Mouse (Mus musculus): Measurements from ENCODE around the gene Slc24a2. TPM values are rescaled to one million over a fixed set of nuclear protein-coding genes. Genes with fewer than 3 reads are reported as not detected.

Gene Slc24a2
- polyA plus RNA-seq, 1 experiment = not detected

DNA sequence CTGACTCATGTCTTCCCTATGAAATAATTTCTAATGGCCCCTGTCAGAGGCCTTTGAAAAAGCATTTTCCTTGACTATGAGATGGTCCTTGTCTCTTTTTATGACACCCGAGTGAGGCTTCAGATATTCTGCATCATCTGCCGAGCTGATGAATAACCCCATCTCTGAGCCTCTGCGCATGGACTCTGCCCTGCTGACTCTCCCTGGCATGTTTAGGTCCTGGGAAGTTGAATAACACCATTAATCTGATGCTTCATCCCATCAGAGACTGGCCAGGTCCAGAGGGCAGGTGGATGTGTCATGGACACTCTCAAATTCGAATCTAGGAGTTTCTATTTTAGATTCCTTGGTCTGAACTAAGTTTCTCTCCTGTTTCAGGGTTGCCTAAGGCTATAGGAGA lies 242.4 kb downstream of the Slc24a2 start:
- Histone ChIP-seq H3K27ac (ENCODE audit: insufficient read depth, low read depth, low read length) (no peak overlapping the region), H3K27me3 (ENCODE audit: control insufficient read depth, insufficient read depth, low read length) (no peaks in the 10 kb centered on the region), H3K4me1 (ENCODE audit: control insufficient read depth, insufficient read depth, insufficient read length, low read length) (no peaks in the 10 kb centered on the region), H3K4me3 (ENCODE audit: low read depth, low read length) (no peak overlapping the region), H3K36me3 (ENCODE audit: control insufficient read depth, insufficient read depth, low read length) (no peaks in the 10 kb centered on the region)
- 70% methylated on average over 4 of the region's 4 CpGs for WGBS
- TF ChIP-seq CTCF (IDR thresholded peaks at IDR 0.05; ENCODE audit: extremely low read depth, insufficient read length, insufficient replicate concordance, low read depth, low read length) = no peak
- no peak for TF ChIP-seq POLR2A (IDR thresholded peaks at IDR 0.05; ENCODE audit: low read depth, low read length)

DNA sequence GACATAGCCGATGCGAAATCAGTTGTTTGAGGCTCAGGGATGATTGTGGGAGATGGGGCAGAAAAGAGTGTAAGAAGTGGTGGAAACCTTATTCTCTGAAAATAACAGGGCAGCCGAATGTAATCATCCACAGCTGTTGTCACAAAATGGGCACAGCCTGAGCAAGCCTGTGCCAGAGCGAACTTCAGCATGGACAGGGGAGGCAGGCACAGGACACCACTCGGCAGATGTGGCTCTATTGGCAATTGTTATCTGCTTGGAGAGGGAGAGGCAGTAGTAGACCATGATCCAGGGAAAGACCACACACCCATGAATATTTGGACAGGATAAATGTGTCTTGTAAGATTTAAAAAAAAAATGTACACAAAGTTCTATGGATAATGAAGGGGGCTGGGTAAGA lies 253.0 kb downstream of the Slc24a2 start:
- TF ChIP-seq POLR2A (IDR thresholded peaks at IDR 0.05; ENCODE audit: low read depth, low read length) (no peak), CTCF (IDR thresholded peaks at IDR 0.05; ENCODE audit: extremely low read depth, insufficient read length, insufficient replicate concordance, low read depth, low read length) (no peak)

DNA sequence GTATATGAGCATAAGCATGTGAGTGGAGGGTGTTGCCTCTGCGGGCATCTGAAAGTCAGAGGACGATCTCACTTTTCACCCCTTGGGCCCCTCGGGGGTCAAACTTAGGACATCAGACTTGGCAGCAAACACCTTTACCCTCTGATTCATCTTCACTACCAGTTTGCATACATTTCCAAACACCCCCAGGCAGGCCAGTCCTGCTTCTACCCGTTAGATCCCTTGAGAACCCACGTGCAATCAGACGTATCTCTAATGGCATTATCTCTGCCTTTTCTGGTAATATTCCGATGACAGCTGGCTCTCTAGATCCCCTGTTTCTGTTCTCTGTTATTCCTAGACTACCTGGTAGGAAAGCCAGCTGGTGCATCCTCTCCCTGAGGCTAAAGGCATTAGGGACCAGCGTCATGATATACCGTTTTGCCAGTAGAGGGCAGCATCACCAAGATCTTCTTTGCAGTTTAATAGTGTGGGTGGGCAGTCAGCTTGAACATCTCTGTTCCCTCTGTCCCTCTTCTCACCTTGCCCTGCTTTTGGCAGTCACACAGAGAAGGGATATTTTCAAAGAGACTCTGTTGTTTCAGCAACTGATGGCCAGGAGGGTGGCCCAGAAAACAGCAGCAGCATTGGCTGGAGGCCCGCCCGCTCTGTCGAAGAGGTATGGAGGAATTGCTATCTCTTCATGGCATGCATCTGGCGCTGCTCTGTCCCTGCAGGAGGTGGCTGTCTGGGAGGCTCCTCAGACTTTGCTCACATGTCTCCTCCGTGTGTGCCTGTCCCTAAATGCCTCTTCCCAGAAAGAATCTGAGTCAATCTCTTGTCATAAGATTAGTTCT lies 272.5 kb downstream of the Slc24a2 start:
- Histone ChIP-seq H3K27me3 (ENCODE audit: control insufficient read depth, insufficient read depth, low read length) (no peaks in the 10 kb centered on the region), H3K4me1 (ENCODE audit: control insufficient read depth, insufficient read depth, insufficient read length, low read length) (no peaks in the 10 kb centered on the region), H3K4me3 (ENCODE audit: low read depth, low read length) (no peak overlapping the region), H3K36me3 (ENCODE audit: control insufficient read depth, insufficient read depth, low read length) (no peaks in the 10 kb centered on the region), H3K27ac (ENCODE audit: insufficient read depth, low read depth, low read length) (no peak overlapping the region)
- WGBS = 44% methylated on average over 14 of the region's 14 CpGs
- TF ChIP-seq POLR2A (IDR thresholded peaks at IDR 0.05; ENCODE audit: low read depth, low read length) (no peak), CTCF (IDR thresholded peaks at IDR 0.05; ENCODE audit: extremely low read depth, insufficient read length, insufficient replicate concordance, low read depth, low read length) (peak; percentile 42; the same call in 1 of the 2 replicates)

More for the DNA sequence above, 253.0 kb downstream of the Slc24a2 start:
- Histone ChIP-seq H3K27me3 (ENCODE audit: control insufficient read depth, insufficient read depth, low read length) (no peaks in the 10 kb centered on the region), H3K4me1 (ENCODE audit: control insufficient read depth, insufficient read depth, insufficient read length, low read length) (no peaks in the 10 kb centered on the region), H3K27ac (ENCODE audit: insufficient read depth, low read depth, low read length) (no peak overlapping the region), H3K4me3 (ENCODE audit: low read depth, low read length) (no peak overlapping the region), H3K36me3 (ENCODE audit: control insufficient read depth, insufficient read depth, low read length) (no peaks in the 10 kb centered on the region)
- 76% methylated on average over 5 of the region's 5 CpGs for WGBS

DNA sequence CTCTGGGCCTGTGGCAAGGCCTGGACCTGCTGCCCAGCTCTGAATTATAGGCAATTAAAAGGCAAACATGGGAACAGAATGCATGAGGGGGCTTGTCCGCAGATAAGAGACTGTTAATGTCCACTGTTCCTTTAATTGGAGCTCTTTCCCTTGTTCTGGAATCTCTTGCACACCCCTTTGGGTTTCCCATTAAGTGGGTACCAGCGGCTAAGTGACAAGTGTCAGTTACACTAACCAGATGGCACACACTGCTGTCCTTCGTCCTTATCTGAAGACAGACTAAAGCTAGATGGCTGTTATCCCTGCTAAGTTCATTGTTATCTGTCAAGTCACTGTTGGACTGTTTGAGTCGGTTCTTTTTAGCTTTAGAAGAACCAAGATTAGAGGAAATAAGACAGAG lies 274.8 kb downstream of the Slc24a2 start:
- WGBS = 63% methylated on average over 4 of the region's 4 CpGs
- Histone ChIP-seq H3K4me3 (ENCODE audit: low read depth, low read length) (no peak overlapping the region), H3K27me3 (ENCODE audit: control insufficient read depth, insufficient read depth, low read length) (no peaks in the 10 kb centered on the region), H3K4me1 (ENCODE audit: control insufficient read depth, insufficient read depth, insufficient read length, low read length) (no peaks in the 10 kb centered on the region), H3K36me3 (ENCODE audit: control insufficient read depth, insufficient read depth, low read length) (no peaks in the 10 kb centered on the region), H3K27ac (ENCODE audit: insufficient read depth, low read depth, low read length) (no peak overlapping the region)
- no peak for TF ChIP-seq POLR2A (IDR thresholded peaks at IDR 0.05; ENCODE audit: low read depth, low read length)
- TF ChIP-seq CTCF (IDR thresholded peaks at IDR 0.05; ENCODE audit: extremely low read depth, insufficient read length, insufficient replicate concordance, low read depth, low read length) = no peak

DNA sequence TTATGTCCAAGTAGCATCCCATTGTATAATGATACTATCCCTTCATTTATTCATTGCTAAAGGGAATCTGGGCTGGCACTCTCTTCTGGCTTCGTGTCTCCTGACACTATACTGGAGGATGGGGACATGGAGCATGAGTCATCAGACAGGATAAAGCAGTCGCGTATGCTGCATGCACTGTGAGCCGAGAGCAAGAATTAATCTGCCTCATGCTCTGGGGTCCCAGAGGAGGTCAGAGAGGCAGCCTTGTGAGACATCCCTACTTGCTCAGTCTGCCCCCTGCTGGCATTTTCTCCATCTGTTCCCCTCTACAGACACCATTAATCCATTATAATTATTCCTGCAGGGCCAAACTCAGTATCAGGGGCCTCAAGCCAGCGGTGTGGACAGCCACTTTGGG lies 276.8 kb downstream of the Slc24a2 start:
- Histone ChIP-seq H3K4me1 (ENCODE audit: control insufficient read depth, insufficient read depth, insufficient read length, low read length) (no peaks in the 10 kb centered on the region), H3K27me3 (ENCODE audit: control insufficient read depth, insufficient read depth, low read length) (no peaks in the 10 kb centered on the region), H3K4me3 (ENCODE audit: low read depth, low read length) (no peak overlapping the region), H3K36me3 (ENCODE audit: control insufficient read depth, insufficient read depth, low read length) (no peaks in the 10 kb centered on the region), H3K27ac (ENCODE audit: insufficient read depth, low read depth, low read length) (no peak overlapping the region)
- 63% methylated on average over 5 of the region's 5 CpGs for WGBS
- TF ChIP-seq CTCF (IDR thresholded peaks at IDR 0.05; ENCODE audit: extremely low read depth, insufficient read length, insufficient replicate concordance, low read depth, low read length) (peak; percentile 16; the same call in 1 of the 2 replicates), POLR2A (IDR thresholded peaks at IDR 0.05; ENCODE audit: low read depth, low read length) (no peak)

DNA sequence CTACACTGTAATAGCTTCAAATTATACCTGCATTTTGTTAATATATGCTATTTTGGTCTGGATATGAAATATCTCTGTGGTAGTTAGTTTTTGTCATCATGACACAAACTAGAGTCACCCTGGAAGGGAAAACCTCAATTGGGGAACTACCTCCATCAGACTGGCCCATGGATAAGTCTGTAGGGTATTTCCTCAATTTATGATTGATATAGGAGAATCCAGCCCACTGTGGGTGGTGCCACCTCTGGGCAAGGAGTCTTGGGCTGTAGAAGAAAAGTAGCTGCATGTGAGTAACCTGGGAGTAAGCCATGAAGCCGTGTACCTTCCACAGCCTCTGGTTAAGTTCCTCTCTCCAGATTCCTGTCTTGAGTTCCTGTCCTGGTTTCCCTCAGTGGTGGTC lies 281.5 kb downstream of the Slc24a2 start:
- 94% methylated on average over 1 of the region's 1 CpGs for WGBS
- no peaks in the 10 kb centered on the region for H3K4me1 ChIP-seq (ENCODE audit: control insufficient read depth, insufficient read depth, insufficient read length, low read length)
- no peaks in the 10 kb centered on the region for H3K27me3 ChIP-seq (ENCODE audit: control insufficient read depth, insufficient read depth, low read length)
- no peak overlapping the region for H3K4me3 ChIP-seq (ENCODE audit: low read depth, low read length)
- TF ChIP-seq POLR2A (IDR thresholded peaks at IDR 0.05; ENCODE audit: low read depth, low read length) (no peak), CTCF (IDR thresholded peaks at IDR 0.05; ENCODE audit: extremely low read depth, insufficient read length, insufficient replicate concordance, low read depth, low read length) (no peak)
- no peaks in the 10 kb centered on the region for H3K36me3 ChIP-seq (ENCODE audit: control insufficient read depth, insufficient read depth, low read length)
- no peak overlapping the region for H3K27ac ChIP-seq (ENCODE audit: insufficient read depth, low read depth, low read length)

DNA sequence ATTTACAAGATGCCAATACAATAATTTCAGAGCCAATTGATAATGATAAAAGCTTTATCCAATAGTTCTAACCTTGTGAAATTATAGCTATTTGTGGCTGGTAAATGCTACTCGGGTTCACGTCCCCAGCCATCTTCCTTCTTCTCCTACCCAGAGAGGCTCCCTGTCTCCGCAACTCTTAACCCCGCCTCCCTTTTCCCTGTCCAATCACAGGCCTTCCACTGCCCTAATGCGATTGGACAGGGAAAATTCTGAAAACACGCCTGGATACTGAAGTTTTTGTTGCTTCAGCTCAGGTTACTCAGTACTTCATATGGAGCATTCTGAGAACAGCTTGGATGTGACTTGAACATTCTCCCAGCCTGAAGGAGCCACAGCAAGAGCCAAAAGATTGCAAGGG lies 287.0 kb downstream of the Slc24a2 start:
- no peaks in the 10 kb centered on the region for H3K36me3 ChIP-seq (ENCODE audit: control insufficient read depth, insufficient read depth, low read length)
- no peaks in the 10 kb centered on the region for H3K4me1 ChIP-seq (ENCODE audit: control insufficient read depth, insufficient read depth, insufficient read length, low read length)
- H3K27ac ChIP-seq (ENCODE audit: insufficient read depth, low read depth, low read length) = no peak overlapping the region
- 63% methylated on average over 6 of the region's 6 CpGs for WGBS
- H3K27me3 ChIP-seq (ENCODE audit: control insufficient read depth, insufficient read depth, low read length) = no peaks in the 10 kb centered on the region
- no peak overlapping the region for H3K4me3 ChIP-seq (ENCODE audit: low read depth, low read length)
- no peak for TF ChIP-seq POLR2A (IDR thresholded peaks at IDR 0.05; ENCODE audit: low read depth, low read length)
